Mouse (Mus musculus) embryonic fibroblast, embryonic 13.5 days (primary cell): Measurements from ENCODE around the gene Atad2b.

Experiments
- CTCF ChIP-seq: IDR thresholded peaks from 2 replicates; pipeline ENCODE4 v1.5.1; 2011; ENCODE audit warnings: mild to moderate bottlenecking, control low read depth, low read length, moderate library complexity, borderline replicate concordance; ENCODE audit not compliant: insufficient read depth
- POLR2A ChIP-seq: IDR thresholded peaks from 2 replicates; pipeline ENCODE4 v1.6.1; 2011; ENCODE audit warnings: low read depth, mild to moderate bottlenecking, control low read depth, low read length, moderate library complexity

- TF ChIP-seq POLR2A, result peak; percentile 89
- TF ChIP-seq CTCF, result peak; percentile 85
Observed at GRCm38 (mm10) chr12:4916994-4917804, at the start of gene Atad2b.
